Mouse (Mus musculus): ENCODE measurements around the gene Vnn3. TPM values are rescaled to one million over a fixed set of nuclear protein-coding genes. Genes with fewer than 3 reads are reported as not detected.

The Vnn3 gene
- total and polyA plus RNA-seq, 2 experiments: 58.7 to 110 TPM

- peak; percentile 83 for DNase-seq (ENCODE audit: extremely low read depth, low read depth, low spot score)
- Histone ChIP-seq H3K4me3 (ENCODE audit: insufficient read depth, low read depth, low read length) (peak within 1 kb of the TSS; percentile 24), H3K27ac (replicated peaks; ENCODE audit: insufficient read depth, low read depth, low read length) (peak within 1 kb of the TSS; percentile 30), H3K4me1 (ENCODE audit: control insufficient read depth, insufficient read depth, low read length) (peaks cover 11% of the 10 kb centered on the region; the same call in 1 of the 2 replicates), H3K79me2 (ENCODE audit: control insufficient read depth, insufficient read depth, low read length) (no peaks in the 10 kb centered on the region), H3K27me3 (ENCODE audit: control insufficient read depth, insufficient read depth, low read length) (no peaks in the 10 kb centered on the region), H3K9ac (ENCODE audit: low read depth, low read length) (peak within 1 kb of the TSS; percentile 37), H3K36me3 (ENCODE audit: control insufficient read depth, insufficient read depth, low read length) (peaks cover 2% of the 10 kb centered on the region; the same call in 1 of the 2 replicates)
- WGBS: 14% methylated on average over 21 of the region's 21 CpGs
- TF ChIP-seq POLR2A (IDR thresholded peaks at IDR 0.05; ENCODE audit: extremely low read depth, insufficient read depth, low read length) (no peak), CTCF (IDR thresholded peaks at IDR 0.05; ENCODE audit: low read depth, low read length) (no peak)
Measured at GRCm38 (mm10) chr10:23894601-23895349, 43.5 kb downstream of the Vnn3 start, which contains the start of gene Vnn1. Vnn1 (plus strand) TSS chr10:23894688.

- Histone ChIP-seq H3K36me3 (ENCODE audit: control insufficient read depth, insufficient read depth, low read length) (peaks cover 3% of the 10 kb centered on the region; the same call in 1 of the 2 replicates), H3K27ac (replicated peaks; ENCODE audit: insufficient read depth, low read depth, low read length) (no peak overlapping the region), H3K79me2 (ENCODE audit: control insufficient read depth, insufficient read depth, low read length) (no peaks in the 10 kb centered on the region), H3K27me3 (ENCODE audit: control insufficient read depth, insufficient read depth, low read length) (no peaks in the 10 kb centered on the region), H3K9ac (ENCODE audit: low read depth, low read length) (no peak overlapping the region), H3K4me3 (ENCODE audit: insufficient read depth, low read depth, low read length) (peak overlapping the region; percentile 24; the same call in 1 of the 2 replicates), H3K4me1 (ENCODE audit: control insufficient read depth, insufficient read depth, low read length) (peaks cover 11% of the 10 kb centered on the region; the same call in 1 of the 2 replicates)
- no peak for TF ChIP-seq CTCF (IDR thresholded peaks at IDR 0.05; ENCODE audit: low read depth, low read length)
- no peak for TF ChIP-seq POLR2A (IDR thresholded peaks at IDR 0.05; ENCODE audit: extremely low read depth, insufficient read depth, low read length)
- peak; percentile 77 for DNase-seq (ENCODE audit: extremely low read depth, low read depth, low spot score)
- 36% methylated on average over 7 of the region's 7 CpGs for WGBS
Measured at GRCm38 (mm10) chr10:23895376-23895775, 44.1 kb downstream of the Vnn3 start.

- Histone ChIP-seq H3K9ac (ENCODE audit: low read depth, low read length) (no peak overlapping the region), H3K27me3 (ENCODE audit: control insufficient read depth, insufficient read depth, low read length) (no peaks in the 10 kb centered on the region), H3K4me3 (ENCODE audit: insufficient read depth, low read depth, low read length) (no peak overlapping the region), H3K79me2 (ENCODE audit: control insufficient read depth, insufficient read depth, low read length) (no peaks in the 10 kb centered on the region), H3K4me1 (ENCODE audit: control insufficient read depth, insufficient read depth, low read length) (no peaks in the 10 kb centered on the region), H3K27ac (replicated peaks; ENCODE audit: insufficient read depth, low read depth, low read length) (no peak overlapping the region), H3K36me3 (ENCODE audit: control insufficient read depth, insufficient read depth, low read length) (peaks cover 22% of the 10 kb centered on the region; the same call in 1 of the 2 replicates)
- TF ChIP-seq CTCF (IDR thresholded peaks at IDR 0.05; ENCODE audit: low read depth, low read length) (no peak), POLR2A (IDR thresholded peaks at IDR 0.05; ENCODE audit: extremely low read depth, insufficient read depth, low read length) (no peak)
- 92% methylated on average over 3 of the region's 3 CpGs for WGBS
- DNase-seq (ENCODE audit: extremely low read depth, low read depth, low spot score): no peak
Measured at GRCm38 (mm10) chr10:23901119-23901518, 49.9 kb downstream of the Vnn3 start.

- WGBS: 92% methylated on average over 1 of the region's 1 CpGs
- H3K79me2 ChIP-seq (ENCODE audit: control insufficient read depth, insufficient read depth, low read length): no peaks in the 10 kb centered on the region
- DNase-seq (ENCODE audit: extremely low read depth, low read depth, low spot score): no peak
- TF ChIP-seq CTCF (IDR thresholded peaks at IDR 0.05; ENCODE audit: low read depth, low read length) (no peak), POLR2A (IDR thresholded peaks at IDR 0.05; ENCODE audit: extremely low read depth, insufficient read depth, low read length) (no peak)
- H3K9ac ChIP-seq (ENCODE audit: low read depth, low read length): no peak overlapping the region
- no peak overlapping the region for H3K27ac ChIP-seq (replicated peaks; ENCODE audit: insufficient read depth, low read depth, low read length)
- no peaks in the 10 kb centered on the region for H3K27me3 ChIP-seq (ENCODE audit: control insufficient read depth, insufficient read depth, low read length)
- H3K36me3 ChIP-seq (ENCODE audit: control insufficient read depth, insufficient read depth, low read length): peaks cover 17% of the 10 kb centered on the region; the same call in 1 of the 2 replicates
- no peak overlapping the region for H3K4me3 ChIP-seq (ENCODE audit: insufficient read depth, low read depth, low read length)
- H3K4me1 ChIP-seq (ENCODE audit: control insufficient read depth, insufficient read depth, low read length): no peaks in the 10 kb centered on the region
Measured at GRCm38 (mm10) chr10:23905661-23906060, 54.4 kb downstream of the Vnn3 start.

Other genes starting within 250 kb of the Vnn3 start
- gene Rps12, start 64.2 kb upstream of the Vnn3 start, total RNA-seq (2014; rRNA removed): 861 and 1,157 TPM in 2 replicates
- 473 and 533 TPM in 2 replicates for gene Rps12, start 64.2 kb upstream of the Vnn3 start, polyA plus RNA-seq (2012; rRNA removed)
- 2.2 and 11.4 TPM in 2 replicates for gene Slc18b1, start 54.5 kb upstream of the Vnn3 start, total RNA-seq (2014; rRNA removed)
- 2.9 and 3.0 TPM in 2 replicates for gene Slc18b1, start 54.5 kb upstream of the Vnn3 start, polyA plus RNA-seq (2012; rRNA removed)
- 18.5 and 48.4 TPM in 2 replicates for gene Vnn1, start 43.2 kb downstream of the Vnn3 start, total RNA-seq (2014; rRNA removed)
- 34.7 and 40.5 TPM in 2 replicates for gene Vnn1, start 43.2 kb downstream of the Vnn3 start, polyA plus RNA-seq (2012; rRNA removed)
- not detected in 2 replicates for gene Taar1, start 68.9 kb downstream of the Vnn3 start, total RNA-seq (2014; rRNA removed)
- gene Taar1, start 68.9 kb downstream of the Vnn3 start, polyA plus RNA-seq (2012; rRNA removed): not detected in 2 replicates
- gene Taar2, start 87.1 kb downstream of the Vnn3 start, total RNA-seq (2014; rRNA removed): not detected in 2 replicates
- not detected in 2 replicates for gene Taar2, start 87.1 kb downstream of the Vnn3 start, polyA plus RNA-seq (2012; rRNA removed)
- not detected in 2 replicates for gene Taar3, start 98.1 kb downstream of the Vnn3 start, total RNA-seq (2014; rRNA removed)
- gene Taar3, start 98.1 kb downstream of the Vnn3 start, polyA plus RNA-seq (2012; rRNA removed): not detected in 2 replicates
- gene Taar4, start 109.0 kb downstream of the Vnn3 start, total RNA-seq (2014; rRNA removed): not detected in 2 replicates
- gene Taar4, start 109.0 kb downstream of the Vnn3 start, polyA plus RNA-seq (2012; rRNA removed): not detected in 2 replicates
- not detected in 2 replicates for gene Taar5, start 119.2 kb downstream of the Vnn3 start, total RNA-seq (2014; rRNA removed)
- gene Taar5, start 119.2 kb downstream of the Vnn3 start, polyA plus RNA-seq (2012; rRNA removed): not detected in 2 replicates
- not detected in 2 replicates for gene Taar6, start 134.2 kb downstream of the Vnn3 start, total RNA-seq (2014; rRNA removed)
- gene Taar6, start 134.2 kb downstream of the Vnn3 start, polyA plus RNA-seq (2012; rRNA removed): not detected in 2 replicates
- gene Taar7a, start 142.0 kb downstream of the Vnn3 start, total RNA-seq (2014; rRNA removed): not detected in 2 replicates
- gene Taar7a, start 142.0 kb downstream of the Vnn3 start, polyA plus RNA-seq (2012; rRNA removed): not detected in 2 replicates
- not detected in 2 replicates for gene Taar7b, start 148.5 kb downstream of the Vnn3 start, total RNA-seq (2014; rRNA removed)
- gene Taar7b, start 148.5 kb downstream of the Vnn3 start, polyA plus RNA-seq (2012; rRNA removed): not detected in 2 replicates
- gene Taar7d, start 175.8 kb downstream of the Vnn3 start, total RNA-seq (2014; rRNA removed): not detected in 2 replicates
- not detected in 2 replicates for gene Taar7d, start 175.8 kb downstream of the Vnn3 start, polyA plus RNA-seq (2012; rRNA removed)
- not detected in 2 replicates for gene Taar7e, start 186.2 kb downstream of the Vnn3 start, total RNA-seq (2014; rRNA removed)
- gene Taar7e, start 186.2 kb downstream of the Vnn3 start, polyA plus RNA-seq (2012; rRNA removed): not detected in 2 replicates
- not detected in 2 replicates for gene Taar7f, start 198.0 kb downstream of the Vnn3 start, total RNA-seq (2014; rRNA removed)
- gene Taar7f, start 198.0 kb downstream of the Vnn3 start, polyA plus RNA-seq (2012; rRNA removed): not detected in 2 replicates
- not detected in 2 replicates for gene Taar8a, start 225.0 kb downstream of the Vnn3 start, total RNA-seq (2014; rRNA removed)
- gene Taar8a, start 225.0 kb downstream of the Vnn3 start, polyA plus RNA-seq (2012; rRNA removed): not detected in 2 replicates
- not detected in 2 replicates for gene Taar8b, start 240.8 kb downstream of the Vnn3 start, total RNA-seq (2014; rRNA removed)
- gene Taar8b, start 240.8 kb downstream of the Vnn3 start, polyA plus RNA-seq (2012; rRNA removed): not detected in 2 replicates

All from liver, adult 2 months (tissue).